Mouse (Mus musculus): ENCODE measurements around the gene Ces1b.

The Ces1b gene

DNA sequence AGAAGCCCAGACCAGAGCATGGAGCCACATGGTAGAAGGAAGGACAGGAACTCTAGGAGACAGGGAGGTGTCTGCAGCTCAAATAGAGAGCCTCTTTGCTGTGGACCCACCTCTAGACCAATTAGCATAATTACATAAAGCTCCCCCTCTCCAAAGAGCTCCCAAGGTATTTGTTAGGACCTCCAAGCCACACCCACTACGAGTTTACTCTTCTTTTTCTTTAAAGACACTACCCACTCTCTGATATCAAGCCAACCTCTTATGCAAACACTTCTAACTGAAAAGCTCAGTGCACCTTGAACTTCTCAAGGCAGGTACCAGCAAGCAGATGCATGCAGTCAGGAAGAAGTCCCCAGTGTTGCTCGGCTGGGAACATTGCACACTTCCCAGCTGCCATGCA is at the start of gene Ces1b:
Ces1b (minus strand) TSS at position 131 of the 400 bp plus-strand sequence.
- no peak for DNase-seq (ENCODE audit: low spot score)

DNA sequence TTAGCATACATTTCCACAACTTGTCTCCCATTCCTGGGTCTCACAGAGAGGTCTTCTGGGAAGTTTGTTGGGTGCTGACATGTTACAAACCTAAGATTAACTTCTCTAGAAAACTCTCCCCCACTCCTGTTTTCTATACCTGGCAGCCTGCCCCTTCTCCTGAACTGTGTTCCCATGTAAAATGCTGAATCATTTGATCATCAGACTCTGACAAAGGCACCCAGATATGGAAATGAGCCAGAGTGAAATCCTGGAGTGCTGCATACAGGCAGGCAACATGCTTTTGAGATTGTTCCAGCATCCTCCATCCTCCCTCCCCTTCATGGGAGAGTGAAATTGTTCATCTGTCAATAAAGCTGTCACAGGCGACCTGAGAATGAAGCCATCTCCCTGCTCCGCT is 46.7 kb upstream of the Ces1b start:
- DNase-seq (ENCODE audit: low spot score): no peak

DNA sequence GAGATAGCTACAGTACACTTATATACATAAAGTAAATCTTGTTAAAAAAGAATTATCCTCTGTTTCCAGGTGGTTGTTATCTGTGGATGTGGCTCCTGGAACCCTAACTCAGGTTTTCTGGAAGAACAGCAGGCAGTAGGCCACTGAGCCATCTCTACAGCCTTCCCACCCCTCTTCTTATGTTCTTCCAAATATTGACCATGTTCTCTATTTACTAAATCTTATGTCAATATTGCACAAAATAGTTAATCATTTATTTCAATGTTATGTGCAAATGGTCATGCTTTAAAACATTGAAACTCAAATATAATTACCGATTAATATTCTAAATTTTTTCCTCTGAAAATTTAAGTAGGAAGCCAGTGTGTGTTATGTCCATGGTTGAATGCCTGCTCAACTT is 42.2 kb upstream of the Ces1b start:
- DNase-seq (ENCODE audit: low spot score): no peak

DNA sequence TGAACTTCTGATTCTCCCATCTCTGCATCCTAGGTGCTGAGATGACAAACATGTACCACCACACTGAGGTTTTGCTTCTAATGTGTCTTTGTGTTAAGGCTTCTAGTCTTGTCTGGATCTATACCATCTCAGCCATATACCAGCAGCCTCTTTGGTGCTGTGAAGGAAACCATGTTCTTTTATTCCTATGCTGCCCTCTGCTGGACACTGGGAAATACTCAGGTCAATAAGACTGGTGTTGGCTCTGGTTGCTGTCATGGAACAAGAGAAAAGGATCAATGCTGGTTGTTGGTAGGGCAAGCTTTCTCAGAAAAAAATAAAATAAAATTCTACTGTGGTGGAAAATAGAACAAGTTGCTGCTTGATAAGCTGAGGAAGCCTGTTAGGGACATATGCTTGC is 15.6 kb upstream of the Ces1b start:
- DNase-seq (ENCODE audit: low spot score): no peak

DNA sequence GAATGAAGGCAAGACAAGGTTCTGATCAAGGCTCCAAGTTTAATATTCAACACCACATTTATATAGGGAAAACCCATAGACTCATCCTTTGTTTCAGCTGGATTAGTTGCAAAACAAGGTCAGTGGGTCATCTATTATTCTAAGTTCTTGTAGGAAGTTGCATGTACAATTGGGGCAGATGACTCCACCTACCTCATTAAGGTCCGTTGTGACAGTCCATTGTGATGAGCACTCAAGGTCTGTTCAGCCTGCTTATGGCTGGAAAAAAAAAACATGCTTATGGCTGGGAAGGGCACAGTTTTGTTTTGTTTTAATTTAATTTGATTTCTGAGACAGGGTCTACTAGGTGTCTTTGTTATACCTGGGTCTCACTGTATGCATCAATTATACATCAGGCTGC is 11.5 kb upstream of the Ces1b start:
- no peak for DNase-seq (ENCODE audit: low spot score)

DNA sequence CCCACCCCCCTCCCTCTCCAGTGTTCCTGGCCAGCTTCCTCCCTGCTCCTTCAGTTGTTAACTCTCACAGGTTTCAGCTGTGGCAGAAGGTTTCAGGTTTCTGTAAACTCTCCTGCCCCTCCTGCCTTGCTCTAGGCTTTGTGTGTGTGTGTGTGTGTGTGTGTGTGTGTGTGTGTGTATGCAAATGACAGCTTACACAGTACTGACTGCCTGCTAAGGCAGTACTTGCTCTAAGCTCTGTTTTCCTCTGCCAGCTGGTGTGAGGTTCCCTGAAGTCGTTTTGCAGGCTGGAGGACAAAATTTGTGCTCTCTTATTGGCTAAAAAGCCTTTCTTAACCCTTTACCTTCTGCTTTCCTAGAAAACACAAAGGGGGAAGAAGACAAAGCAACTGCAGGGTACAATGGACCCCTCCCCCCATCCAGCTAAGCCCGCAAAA is 8.9 kb upstream of the Ces1b start:
- DNase-seq (ENCODE audit: low spot score): no peak

DNA sequence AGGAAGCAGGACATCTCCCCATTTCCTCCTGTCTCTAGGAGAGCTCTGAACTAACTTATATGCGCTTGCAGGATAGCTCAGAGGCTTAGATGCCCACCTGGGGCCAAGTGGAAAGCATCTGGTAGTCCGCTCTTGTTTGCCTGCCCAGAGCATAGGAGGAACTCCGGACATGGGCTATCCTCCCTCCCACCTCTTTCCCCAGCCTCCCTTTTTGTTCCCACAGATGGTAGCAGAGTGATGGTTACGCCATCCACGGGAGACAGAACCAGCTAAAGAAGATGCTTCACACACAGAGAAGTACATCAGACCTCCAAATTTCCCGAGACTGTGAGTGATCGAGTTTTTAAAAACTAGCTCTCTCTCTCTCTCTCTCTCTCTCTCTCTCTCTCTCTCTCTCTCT is 8.4 kb upstream of the Ces1b start:
- no peak for DNase-seq (ENCODE audit: low spot score)

DNA sequence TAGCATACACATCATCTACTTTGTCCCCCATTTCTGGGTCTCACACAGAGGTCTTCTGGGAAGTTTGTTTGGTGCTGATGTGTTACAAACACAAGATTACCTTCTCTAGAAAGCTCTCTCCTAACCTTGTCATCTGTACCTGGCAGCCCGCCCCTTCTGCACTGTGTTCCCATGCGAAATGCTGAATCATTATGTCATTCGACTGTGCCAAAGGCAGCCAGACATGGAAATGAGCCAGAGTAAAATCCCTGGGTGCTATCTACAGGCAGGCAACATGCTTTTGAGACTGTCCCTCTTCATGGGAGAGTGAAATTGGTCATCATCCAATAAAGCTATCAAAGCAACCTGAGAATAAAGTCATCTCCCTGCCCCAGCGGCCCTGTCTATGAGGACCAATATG is 4.6 kb downstream of the Ces1b start:
- DNase-seq (ENCODE audit: low spot score): no peak

DNA sequence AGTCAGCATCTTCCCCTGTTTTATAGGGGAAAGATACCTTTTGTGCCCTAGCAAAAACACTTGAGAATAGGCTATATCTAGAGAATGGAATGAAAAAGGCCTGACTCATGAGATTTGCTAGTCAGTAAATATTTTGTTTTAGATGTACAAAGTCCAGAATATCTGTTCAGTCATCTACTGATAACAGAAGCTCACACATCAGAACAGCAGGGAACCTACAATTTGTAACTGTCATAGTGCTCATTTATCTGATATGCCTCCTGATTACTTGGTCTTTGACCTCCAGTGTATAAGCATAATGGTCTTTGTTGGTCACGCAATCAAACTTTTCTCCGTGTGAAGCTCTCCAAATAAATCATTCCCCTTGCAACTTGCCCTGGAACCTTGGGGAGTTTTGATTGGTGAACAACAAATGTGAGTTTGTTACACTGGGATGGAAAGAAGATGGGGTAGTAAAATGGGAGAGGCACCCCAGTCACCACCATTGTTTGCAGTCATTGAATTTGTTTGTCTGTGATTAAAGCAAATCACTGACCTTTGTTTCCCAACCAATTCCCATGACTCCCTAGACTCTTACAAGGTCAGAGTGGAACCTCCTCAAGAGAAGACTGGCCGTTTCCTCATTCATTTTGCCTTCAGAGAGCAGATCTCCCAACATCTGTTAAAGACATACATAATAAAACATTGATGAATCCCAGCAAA is 16.2 kb downstream of the Ces1b start:
- DNase-seq (ENCODE audit: low spot score): no peak

DNA sequence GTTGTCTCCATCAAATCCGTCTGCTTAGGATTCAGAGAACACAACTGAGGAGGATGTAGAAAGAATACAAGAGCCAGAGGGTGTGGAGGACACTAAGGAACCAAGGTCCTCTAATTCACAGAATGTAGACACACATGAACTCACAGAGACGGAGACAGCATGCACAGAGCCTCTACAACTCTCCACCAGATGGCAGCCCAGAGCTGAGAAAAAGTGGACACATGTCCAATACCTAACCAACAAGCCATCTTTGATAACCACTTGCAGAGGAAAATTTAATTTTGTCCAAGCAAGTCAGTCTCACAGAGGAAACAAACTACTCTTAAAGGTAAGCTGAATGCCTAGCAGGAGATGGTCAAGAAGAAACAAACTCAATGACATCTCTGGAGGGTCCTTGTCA is 20.6 kb downstream of the Ces1b start:
- no peak for DNase-seq (ENCODE audit: low spot score)

DNA sequence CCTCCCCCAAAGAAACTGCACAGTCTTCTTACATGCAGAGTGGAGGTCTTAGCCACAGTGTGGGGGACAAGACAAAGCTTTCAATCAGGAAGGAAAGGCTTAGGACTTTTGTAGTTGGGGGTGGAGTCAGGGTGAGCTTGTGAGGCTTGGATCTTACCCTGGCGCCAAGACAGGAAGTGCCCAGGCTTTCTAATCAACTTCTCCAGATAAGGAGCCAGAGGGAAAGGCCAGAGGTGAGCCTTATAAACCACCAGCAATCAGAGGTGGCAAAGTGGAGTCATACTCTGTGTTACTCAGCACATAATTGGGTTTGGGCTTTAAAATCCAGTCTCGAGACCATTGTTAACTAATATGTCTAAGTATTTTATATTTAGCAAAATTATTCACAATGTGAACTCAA is 24.6 kb downstream of the Ces1b start:
- DNase-seq (ENCODE audit: low spot score): no peak

DNA sequence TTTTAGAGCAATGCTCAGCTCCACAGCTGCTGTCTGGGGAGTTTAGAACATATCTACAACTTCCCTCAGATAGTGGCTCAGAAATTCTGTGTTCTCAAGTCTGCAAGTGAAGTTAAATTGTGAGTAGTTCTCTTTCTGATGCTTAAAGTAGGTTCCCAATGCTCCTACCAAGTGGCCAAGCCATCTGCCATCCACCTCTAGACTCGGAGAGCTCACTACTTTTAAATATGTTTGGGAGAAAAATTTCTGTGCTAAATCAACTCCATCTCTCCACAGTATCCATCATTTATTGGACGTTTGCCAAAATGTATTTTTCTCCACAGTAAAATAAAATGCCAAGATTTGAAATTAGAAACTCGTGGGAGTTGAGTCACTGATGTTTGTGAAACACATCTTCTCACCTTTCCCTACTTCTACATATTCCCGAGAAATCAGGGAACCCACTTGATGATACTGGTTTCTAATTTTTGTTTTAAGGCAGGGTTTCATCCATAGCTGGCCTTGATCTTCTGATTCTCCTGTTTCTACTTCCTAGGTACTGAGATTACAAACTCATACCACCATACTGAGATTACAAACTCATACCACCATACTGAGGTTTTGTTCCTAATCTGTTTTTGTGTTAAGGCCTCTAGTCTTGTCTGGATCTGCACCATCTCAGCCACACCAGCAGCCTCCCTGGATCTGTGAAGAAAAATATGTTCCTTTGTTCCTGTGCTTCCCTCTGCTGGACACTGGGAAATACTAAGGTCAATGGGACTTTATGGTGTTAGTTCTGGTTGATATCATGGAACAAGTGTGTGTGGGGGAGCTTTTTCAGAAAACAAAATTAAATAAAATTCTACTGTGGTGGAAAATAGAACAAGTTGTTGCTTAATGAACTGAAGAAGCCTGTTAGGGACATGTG is 31.1 kb downstream of the Ces1b start:
- DNase-seq (ENCODE audit: low spot score): no peak

DNA sequence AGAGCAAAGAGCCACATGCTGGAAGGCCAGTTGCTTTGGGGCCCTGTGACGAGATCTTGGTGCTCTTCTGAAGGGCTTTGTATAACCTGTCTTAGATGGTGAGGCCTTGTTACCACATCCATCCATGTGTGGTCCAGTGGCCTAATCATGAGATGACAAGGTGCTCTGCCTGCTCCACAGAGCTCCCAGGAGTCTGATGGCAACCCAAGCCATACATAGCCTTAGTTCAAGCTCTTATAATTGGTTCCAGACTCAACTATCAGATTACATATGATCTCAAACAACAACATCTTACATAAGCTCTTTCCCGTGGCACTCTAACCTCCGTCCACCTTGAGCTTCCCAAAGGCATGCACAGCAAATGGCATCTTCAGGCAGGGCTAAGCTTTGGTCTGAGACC is 31.7 kb downstream of the Ces1b start, which contains the start of gene Ces1a:
Ces1a (minus strand) TSS at position 101 of the 400 bp plus-strand sequence.
- no peak for DNase-seq (ENCODE audit: low spot score)

DNA sequence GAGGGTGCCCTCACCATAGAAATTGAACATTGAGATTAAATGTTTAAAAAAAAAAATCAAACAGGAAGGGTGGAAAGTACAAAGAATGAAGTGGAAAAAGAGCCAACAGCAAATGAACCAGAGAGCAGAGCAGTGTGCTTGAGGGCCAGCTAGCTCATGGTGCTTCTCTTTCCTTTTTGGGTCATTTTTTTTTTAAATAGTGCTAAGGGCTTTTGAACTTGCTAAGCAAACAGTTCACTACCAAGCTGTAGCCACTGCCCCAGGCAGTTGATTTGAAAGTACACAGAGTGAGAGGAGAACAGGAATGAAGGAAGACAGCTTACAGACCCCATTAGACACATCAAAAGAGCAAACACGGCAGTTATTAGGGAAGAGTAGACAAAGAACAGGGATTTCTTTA is 36.7 kb downstream of the Ces1b start:
- no peak for DNase-seq (ENCODE audit: low spot score)

DNA sequence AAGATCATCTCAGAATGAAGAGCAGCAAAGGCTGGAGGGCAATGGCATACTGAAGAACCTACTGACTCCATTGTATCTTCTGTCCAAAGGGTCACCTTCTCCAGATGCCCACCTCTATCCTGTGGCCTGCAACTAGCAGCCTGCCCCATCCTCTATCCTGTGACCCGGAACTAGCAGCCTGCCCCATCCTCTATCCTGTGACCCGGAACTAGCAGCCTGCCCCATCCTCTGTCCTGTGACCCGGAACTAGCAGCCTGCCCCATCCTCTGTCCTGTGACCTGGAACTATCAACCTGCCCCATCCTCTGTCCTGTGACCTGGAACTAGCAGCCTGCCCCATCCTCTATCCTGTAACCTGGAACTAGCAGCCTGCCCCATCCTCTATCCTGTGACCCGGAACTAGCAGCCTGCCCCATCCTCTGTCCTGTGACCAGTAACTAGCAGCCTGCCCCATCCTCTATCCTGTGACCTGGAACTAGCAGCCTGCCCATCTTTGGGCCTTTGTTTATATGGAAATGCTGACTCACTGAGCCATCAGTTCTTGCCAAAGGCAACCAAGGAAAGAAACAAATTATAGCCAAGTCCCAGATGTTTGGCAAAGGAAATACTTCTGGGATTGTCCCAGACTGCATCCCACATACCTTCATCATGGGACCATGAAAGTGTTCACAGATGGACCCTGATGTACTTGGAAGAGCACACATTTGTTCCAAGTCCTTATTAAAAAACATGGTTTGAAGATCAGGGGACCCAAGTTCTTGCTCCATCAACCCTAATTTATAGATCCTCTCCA is 38.8 kb downstream of the Ces1b start:
- no peak for DNase-seq (ENCODE audit: low spot score)

DNA sequence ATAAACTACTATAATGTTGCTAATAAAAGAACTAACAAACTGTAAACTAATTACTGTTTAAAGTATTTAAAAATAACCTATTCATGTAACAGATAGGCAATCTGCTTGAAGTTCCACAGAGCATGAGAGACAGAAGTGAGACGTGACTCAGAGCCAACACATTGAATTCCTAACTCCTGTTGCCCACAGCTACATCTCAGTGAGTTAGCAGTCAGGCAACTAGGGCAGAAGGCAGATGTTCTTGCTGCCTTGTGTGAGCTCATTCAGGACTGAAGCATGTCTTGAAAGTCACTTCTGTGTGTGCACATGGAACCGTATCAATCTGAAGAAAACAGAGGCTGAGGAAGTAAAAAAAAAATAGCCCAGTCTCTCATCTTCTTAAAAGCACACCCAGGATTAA is 39.6 kb downstream of the Ces1b start:
- no peak for DNase-seq (ENCODE audit: low spot score)

DNA sequence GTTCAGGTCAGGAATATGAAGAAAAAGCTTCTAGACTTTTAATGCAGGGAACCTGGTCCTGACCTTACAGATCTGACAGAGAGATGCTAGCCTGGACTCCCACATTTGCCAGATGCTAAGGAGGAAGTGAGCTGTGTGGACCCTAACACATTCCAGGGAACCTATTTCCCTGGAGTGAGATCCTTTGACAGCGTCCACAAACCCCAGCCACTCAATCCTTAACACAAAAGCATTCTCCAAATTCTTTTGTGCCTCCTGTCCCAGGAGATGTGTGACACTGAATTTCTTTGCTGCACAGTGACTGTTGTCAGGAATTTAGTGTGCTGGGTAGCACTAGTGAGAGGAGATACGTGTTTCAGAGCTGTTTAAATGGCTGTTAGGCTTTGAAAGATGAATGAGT is 41.0 kb downstream of the Ces1b start:
- DNase-seq (ENCODE audit: low spot score): no peak

DNA sequence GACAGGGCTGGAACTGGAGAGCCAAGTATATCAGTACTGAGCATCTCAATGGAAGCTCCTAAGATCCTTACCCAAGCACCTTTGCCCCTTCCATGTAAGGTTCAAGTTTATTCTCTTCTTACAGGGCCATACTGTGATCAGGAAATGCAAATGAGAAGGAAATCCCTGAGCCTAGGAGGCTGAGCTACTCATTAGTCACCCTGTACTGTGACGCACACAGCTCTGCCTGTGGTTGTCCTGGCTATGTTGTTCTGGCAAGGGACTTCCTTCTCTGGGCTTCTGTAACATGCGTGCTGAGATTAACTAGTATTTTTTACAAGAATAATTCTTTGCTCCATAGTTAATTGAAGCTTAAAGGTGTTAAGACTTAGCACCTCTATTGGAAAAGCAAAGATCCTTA is 49.2 kb downstream of the Ces1b start:
- no peak for DNase-seq (ENCODE audit: low spot score)

DNA sequence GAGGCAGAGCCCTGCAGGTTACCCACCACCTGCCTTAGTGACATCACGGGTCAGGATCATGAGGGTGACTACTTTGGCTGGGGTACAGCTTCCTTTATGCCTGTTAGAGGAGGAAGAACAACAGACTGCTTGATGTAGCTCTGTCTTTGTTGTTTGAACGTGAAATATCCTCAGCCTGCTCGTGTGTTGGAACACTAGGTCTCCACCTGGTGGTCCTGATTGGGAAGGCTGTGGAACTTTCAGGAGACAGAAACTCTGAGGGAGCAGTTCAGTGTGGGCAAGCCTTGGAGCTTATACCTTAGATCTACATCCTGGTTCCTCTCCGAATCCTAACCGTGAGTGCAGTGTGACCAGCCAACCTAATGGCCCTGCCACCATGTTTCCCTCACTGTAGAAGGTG is 58.1 kb downstream of the Ces1b start:
- no peak for DNase-seq (ENCODE audit: low spot score)

DNA sequence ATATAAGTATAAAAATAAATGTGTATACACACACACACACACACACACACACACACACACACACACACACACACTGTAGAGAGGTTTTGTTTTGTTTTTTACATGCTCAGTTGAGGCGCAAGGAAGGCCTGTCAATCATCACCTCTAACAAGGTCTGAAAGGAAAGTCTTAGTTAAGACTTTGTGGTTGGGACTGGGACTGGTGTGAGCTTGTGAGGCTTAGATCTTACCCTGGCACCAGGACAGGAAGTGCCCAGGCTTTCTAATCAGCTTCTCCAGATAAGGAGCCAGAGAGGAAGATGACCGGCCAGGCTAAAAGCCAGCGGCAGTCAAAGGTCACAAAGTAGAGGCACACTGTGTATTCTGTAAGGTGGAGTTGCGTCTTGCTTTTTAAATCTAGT is 65.5 kb downstream of the Ces1b start:
- DNase-seq (ENCODE audit: low spot score): no peak

DNA sequence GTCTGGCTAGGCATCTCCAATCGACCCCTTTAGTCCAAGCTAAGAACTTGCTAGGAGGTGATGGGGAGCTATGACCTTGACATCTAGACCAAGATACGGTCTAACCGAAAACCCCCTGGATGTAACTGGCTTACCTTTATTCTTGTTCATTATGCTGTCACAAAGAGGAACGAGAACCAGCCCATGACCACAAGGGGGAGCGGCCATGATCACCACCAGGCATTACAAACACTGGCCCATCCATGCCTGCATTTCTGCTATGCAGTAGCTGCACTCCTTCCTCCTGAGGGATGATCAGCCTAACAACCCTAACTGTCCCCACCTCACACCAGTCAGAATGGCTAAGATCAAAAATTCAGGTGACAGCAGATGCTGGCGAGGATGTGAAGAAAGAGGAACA is 67.6 kb downstream of the Ces1b start:
- no peak for DNase-seq (ENCODE audit: low spot score)

DNA sequence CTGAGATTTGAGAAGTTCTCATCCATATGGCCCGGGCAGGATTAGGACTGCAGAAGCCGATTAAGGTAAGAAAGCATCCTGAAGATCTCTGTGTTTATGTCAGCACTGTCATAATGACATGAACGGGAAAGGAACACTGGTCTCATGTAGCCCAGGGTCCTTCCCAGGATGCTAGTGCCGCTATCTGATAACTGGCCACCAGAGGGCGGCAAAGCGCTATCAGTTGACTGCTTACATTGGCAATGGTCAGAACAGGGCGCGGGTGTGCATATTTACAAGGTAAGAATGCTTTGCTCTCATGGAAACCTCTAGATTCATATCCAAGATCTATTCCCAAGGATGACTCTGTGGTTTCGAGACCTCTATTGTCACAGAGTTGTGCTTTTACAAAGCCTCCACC is 68.4 kb downstream of the Ces1b start:
- DNase-seq (ENCODE audit: low spot score): no peak

DNA sequence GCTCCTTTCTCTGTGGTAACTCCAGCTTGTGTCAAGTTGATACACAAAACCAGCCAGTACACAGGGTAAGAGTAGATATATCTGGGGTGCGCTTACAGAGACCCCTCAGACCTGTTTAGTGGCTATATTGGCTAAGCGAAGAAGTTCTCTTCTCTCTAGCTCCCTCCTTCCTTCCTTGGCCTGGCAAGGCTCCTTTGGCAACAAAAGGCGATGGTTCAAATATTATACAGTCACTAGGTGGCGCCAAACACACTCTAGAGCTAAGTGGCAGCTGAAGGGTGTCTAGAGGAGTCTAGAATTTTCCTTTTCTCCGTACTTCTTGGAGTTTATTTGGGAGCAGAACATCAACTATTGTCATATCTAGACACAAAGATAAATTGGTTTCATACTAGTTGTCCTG is 69.5 kb downstream of the Ces1b start:
- no peak for DNase-seq (ENCODE audit: low spot score)

Data from T-cell, adult 2 months (primary cell).